Mouse (Mus musculus): ENCODE measurements around the gene Ssty1. TPM values are rescaled to one million over a fixed set of nuclear protein-coding genes. Genes with fewer than 3 reads are reported as not detected.

Gene Ssty1
- not detected for polyA plus RNA-seq (2017; shearing (Covaris generic))

DNA sequence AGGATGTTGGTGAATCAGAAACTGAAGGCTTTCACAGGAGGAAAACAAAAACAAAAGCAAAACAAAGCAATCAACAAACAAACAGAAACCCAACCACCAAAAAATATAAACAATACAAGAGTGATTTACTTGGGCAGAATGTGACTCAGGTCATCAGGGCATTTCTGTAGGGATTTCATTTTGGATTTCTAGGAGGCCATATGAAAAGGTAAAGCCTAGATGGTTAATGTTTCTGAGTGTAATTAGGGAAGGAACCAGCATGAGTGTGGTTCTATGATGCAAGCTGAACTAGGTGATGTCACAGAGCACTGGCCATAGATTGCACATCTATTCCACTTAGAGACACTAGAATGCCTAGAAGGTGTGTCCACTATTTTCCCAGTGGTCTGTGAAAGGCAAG is at the start of gene Ssty1:
Gene Ssty1, plus strand, starts transcription at position 301 of the 400 bp plus-strand sequence.

GRCm38 (mm10) chrY:18061712-18062111 is 27.2 kb upstream of the Ssty1 start, which contains the start of gene Gm21764:
Gm21764 (minus strand) TSS chrY:18061812.

Other genes with a start within 250 kb of the Ssty1 start
- gene Gm21904, start 242.8 kb upstream of the Ssty1 start, polyA plus RNA-seq (2017; shearing (Covaris generic)): not detected
- not detected for gene Gm20772, start 214.4 kb upstream of the Ssty1 start, polyA plus RNA-seq (2017; shearing (Covaris generic))
- gene Gm20831, start 214.4 kb upstream of the Ssty1 start, polyA plus RNA-seq (2017; shearing (Covaris generic)): not detected
- gene Srsy, start 151.8 kb upstream of the Ssty1 start, polyA plus RNA-seq (2017; shearing (Covaris generic)): not detected
- gene Gm21764, start 27.3 kb upstream of the Ssty1 start, polyA plus RNA-seq (2017; shearing (Covaris generic)): not detected